Mouse (Mus musculus) neural tube, embryonic 11.5 days (tissue): Measurements from ENCODE around the gene Svep1. TPM values are rescaled to one million over a fixed set of nuclear protein-coding genes. Genes with fewer than 3 reads are reported as not detected.

Source experiments
- ATAC-seq: fragments of 200-750 bp; cut with Nextera tagmentation; 2 replicates; pipeline ENCODE4 v1.8.0; 2017; ENCODE audit warnings: moderate number of reproducible peaks, mild to moderate bottlenecking, moderate TSS enrichment, moderate library complexity; ENCODE audit not compliant: insufficient read depth, low FRiP score, low TSS enrichment
- DNase-seq: peaks from one replicate; pipeline ENCODE4 v3.0.0-alpha.2; 2015; ENCODE audit warnings: low spot score
- H3K27ac ChIP-seq: fragments of 300-500 bp; sonication (generic); 2 replicates; pipeline ENCODE4 v1.5.1; 2014; ENCODE audit warnings: low read depth, mild to moderate bottlenecking, low read length
- H3K27me3 ChIP-seq: fragments of 300-500 bp; sonication (generic); 2 replicates; pipeline ENCODE4 v1.6.1; 2014; ENCODE audit warnings: mild to moderate bottlenecking, low read length, mixed read lengths; ENCODE audit not compliant: control insufficient read depth, insufficient read depth
- H3K36me3 ChIP-seq: fragments of 300-500 bp; sonication (generic); 2 replicates; pipeline ENCODE4 v1.6.1; 2014; ENCODE audit warnings: mild to moderate bottlenecking, low read length, moderate library complexity, mixed read lengths; ENCODE audit not compliant: control insufficient read depth, insufficient read depth
- H3K4me1 ChIP-seq: fragments of 300-500 bp; sonication (generic); 2 replicates; pipeline ENCODE4 v1.6.1; 2014; ENCODE audit warnings: low read length, mixed read lengths; ENCODE audit not compliant: control insufficient read depth, insufficient read depth
- H3K4me2 ChIP-seq: fragments of 300-500 bp; sonication (generic); 2 replicates; pipeline ENCODE4 v1.6.1; 2014; ENCODE audit warnings: low read depth, mild to moderate bottlenecking, moderate library complexity
- H3K4me3 ChIP-seq: fragments of 300-500 bp; sonication (generic); 2 replicates; pipeline ENCODE4 v1.5.1; 2014; ENCODE audit warnings: low read depth, low read length
- H3K9ac ChIP-seq: fragments of 300-500 bp; sonication (generic); 2 replicates; pipeline ENCODE4 v1.6.1; 2014; ENCODE audit warnings: mild to moderate bottlenecking, low read length
- H3K9me3 ChIP-seq: fragments of 300-500 bp; sonication (generic); 2 replicates; pipeline ENCODE4 v1.6.1; 2016; ENCODE audit warnings: low read length; ENCODE audit not compliant: control insufficient read depth
- WGBS: fragments of 180-500 bp; shearing (Covaris S2); extraction: QIAGEN DNeasy Blood & Tissue Kit; methylation state at CpG from one replicate; pipeline ENCODE4 v1.1.7; 2014; 5-methylcytosine and 5-hydroxymethylcytosine counted together
- polyA plus RNA-seq: library from polyadenylated mRNA; unstranded; fragments of >200 nt; fragmentation: Nextera tagmentation; extraction: Ambion mirVana; gene quantifications from 2 replicates; pipeline ENCODE4 v1.2.1, GENCODE M21; 2014

Gene Svep1
- polyA plus RNA-seq, 1 experiment from 2014 or later, result 1.5 TPM

GRCm38 (mm10) chr4:58183897-58184296 is 22.8 kb downstream of the Svep1 start:
- ATAC-seq (no peak), DNase-seq (no peak)
- Histone ChIP-seq H3K4me1 (no peaks in the 10 kb centered on the region), H3K4me3 (no peak overlapping the region), H3K9ac (no peak overlapping the region), H3K27me3 (no peaks in the 10 kb centered on the region), H3K36me3 (no peaks in the 10 kb centered on the region), H3K9me3 (no peaks in the 10 kb centered on the region), H3K27ac (no peak overlapping the region), H3K4me2 (no peak overlapping the region)
- 84% methylated on average over 4 of the region's 4 CpGs for WGBS

DNA sequence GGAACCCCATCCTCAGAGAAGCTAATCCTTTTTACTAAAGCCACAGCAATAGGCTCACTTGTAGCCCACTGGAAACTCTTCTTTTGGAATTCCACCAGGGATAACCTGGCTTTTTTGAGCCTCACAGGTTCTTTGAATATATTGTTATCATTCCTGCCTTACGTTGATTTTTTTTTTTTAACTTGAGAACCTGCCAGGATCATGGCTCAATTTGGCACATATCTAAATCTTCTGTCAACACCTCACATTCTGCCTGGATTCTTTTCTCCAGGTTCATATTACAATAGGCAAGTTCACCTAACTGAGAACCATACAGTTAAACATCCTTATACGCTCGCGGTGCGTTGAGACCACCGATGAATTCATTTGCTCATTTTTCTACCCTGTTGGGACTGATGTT is 28.2 kb downstream of the Svep1 start:
- Histone ChIP-seq H3K27me3 (no peaks in the 10 kb centered on the region), H3K4me3 (no peak overlapping the region)

GRCm38 (mm10) chr4:58177256-58177655 is 29.4 kb downstream of the Svep1 start:
- Histone ChIP-seq H3K4me3 (no peak overlapping the region), H3K4me1 (no peaks in the 10 kb centered on the region), H3K9ac (no peak overlapping the region), H3K36me3 (no peaks in the 10 kb centered on the region), H3K4me2 (no peak overlapping the region), H3K27ac (no peak overlapping the region), H3K27me3 (no peaks in the 10 kb centered on the region), H3K9me3 (no peaks in the 10 kb centered on the region)
- no peak for ATAC-seq
- no peak for DNase-seq
- WGBS, result 90% methylated on average over 15 of the region's 15 CpGs

More for the DNA sequence above, 28.2 kb downstream of the Svep1 start:
- no peaks in the 10 kb centered on the region for H3K9me3 ChIP-seq
- H3K4me1 ChIP-seq, result no peaks in the 10 kb centered on the region
- 83% methylated on average over 6 of the region's 6 CpGs for WGBS
- no peak overlapping the region for H3K27ac ChIP-seq
- DNase-seq (no peak), ATAC-seq (no peak)
- no peak overlapping the region for H3K9ac ChIP-seq
- H3K4me2 ChIP-seq, result no peak overlapping the region
- no peaks in the 10 kb centered on the region for H3K36me3 ChIP-seq

DNA sequence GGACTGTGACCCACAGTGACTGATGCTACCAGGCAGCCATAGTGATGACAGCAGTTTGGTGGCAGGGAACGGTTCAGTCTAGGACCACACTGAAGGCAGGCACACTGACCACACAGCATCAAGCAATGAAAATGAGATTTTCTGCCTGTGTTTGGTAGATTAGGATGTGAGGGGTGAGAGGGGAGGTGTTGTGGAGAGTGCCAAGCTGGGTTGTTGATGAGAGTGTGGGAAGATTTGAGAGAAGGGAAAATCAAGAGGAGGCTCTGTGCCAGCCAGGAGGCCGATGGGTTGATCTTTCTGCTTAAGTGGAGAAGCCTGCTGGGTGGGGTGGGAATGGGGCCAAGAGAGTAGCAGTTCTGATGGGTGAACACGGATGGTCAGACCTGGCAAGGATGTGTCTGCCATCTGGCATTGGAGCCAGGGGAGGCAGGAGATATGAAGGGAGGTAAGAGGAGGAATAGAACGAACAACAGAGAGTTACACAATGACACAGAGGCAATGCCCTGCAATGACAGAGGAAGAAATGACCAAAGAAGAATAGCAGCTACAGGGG is 32.1 kb downstream of the Svep1 start:
- Histone ChIP-seq H3K27ac (no peak overlapping the region), H3K4me3 (no peak overlapping the region), H3K27me3 (no peaks in the 10 kb centered on the region), H3K9ac (no peak overlapping the region), H3K9me3 (no peaks in the 10 kb centered on the region), H3K4me1 (no peaks in the 10 kb centered on the region), H3K36me3 (no peaks in the 10 kb centered on the region), H3K4me2 (no peak overlapping the region)
- 78% methylated on average over 4 of the region's 4 CpGs for WGBS
- DNase-seq (no peak), ATAC-seq (no peak)

DNA sequence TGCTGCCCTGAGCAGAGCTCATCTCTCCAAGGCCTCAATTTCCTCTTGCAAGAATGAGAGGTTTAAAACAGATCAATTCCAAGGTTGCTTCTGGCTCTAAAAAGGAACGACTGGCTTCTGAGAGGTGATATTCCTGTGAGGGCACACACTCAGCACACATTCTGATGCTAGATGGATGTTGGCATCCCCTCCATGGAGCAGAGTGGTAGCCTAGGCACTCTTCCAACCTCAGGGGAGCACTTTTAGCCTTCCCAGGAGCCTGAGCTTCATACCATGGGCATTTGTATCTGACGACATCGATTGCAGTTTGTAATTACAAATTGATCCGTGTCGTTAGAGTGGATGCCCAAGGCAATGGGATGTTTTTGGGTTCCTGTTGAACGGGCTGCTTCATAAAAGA is 33.3 kb downstream of the Svep1 start:
- Histone ChIP-seq H3K9me3 (no peaks in the 10 kb centered on the region), H3K36me3 (no peaks in the 10 kb centered on the region), H3K4me1 (no peaks in the 10 kb centered on the region), H3K27me3 (no peaks in the 10 kb centered on the region), H3K9ac (no peak overlapping the region), H3K4me2 (no peak overlapping the region), H3K27ac (no peak overlapping the region), H3K4me3 (no peak overlapping the region)
- WGBS, result 86% methylated on average over 6 of the region's 6 CpGs
- ATAC-seq (no peak), DNase-seq (no peak)

DNA sequence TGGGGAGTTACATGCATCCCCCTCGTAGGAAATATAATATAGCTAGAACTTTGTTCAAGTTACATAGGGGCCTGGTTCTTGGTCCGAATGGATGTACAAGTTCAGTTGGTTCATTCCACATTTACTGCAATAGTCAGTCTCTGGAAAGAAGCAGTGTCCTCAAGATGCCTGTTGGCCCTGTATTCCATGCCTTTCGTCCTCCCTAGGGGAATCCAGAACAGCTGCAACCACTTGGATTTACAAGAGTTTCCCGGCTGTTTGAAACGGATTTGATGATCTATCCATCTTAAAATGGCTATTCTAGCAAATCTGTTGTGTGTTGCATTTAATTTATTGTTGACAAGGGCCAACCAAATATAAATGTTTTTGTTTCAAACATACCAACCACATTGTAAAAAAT is 36.2 kb downstream of the Svep1 start:
- DNase-seq (no peak), ATAC-seq (no peak)
- Histone ChIP-seq H3K36me3 (no peaks in the 10 kb centered on the region), H3K9ac (no peak overlapping the region), H3K4me2 (no peak overlapping the region), H3K27me3 (no peaks in the 10 kb centered on the region), H3K4me1 (no peaks in the 10 kb centered on the region), H3K9me3 (no peaks in the 10 kb centered on the region), H3K27ac (no peak overlapping the region), H3K4me3 (no peak overlapping the region)
- 69% methylated on average over 5 of the region's 5 CpGs for WGBS

GRCm38 (mm10) chr4:58169918-58170317 is 36.7 kb downstream of the Svep1 start:
- no peak for ATAC-seq
- no peak overlapping the region for H3K4me2 ChIP-seq

GRCm38 (mm10) chr4:58168366-58168765 is 38.3 kb downstream of the Svep1 start:
- Histone ChIP-seq H3K4me2 (no peak overlapping the region), H3K9me3 (no peaks in the 10 kb centered on the region), H3K27me3 (no peaks in the 10 kb centered on the region), H3K4me1 (no peaks in the 10 kb centered on the region), H3K27ac (no peak overlapping the region), H3K36me3 (no peaks in the 10 kb centered on the region), H3K9ac (no peak overlapping the region), H3K4me3 (no peak overlapping the region)
- WGBS, result 87% methylated on average over 5 of the region's 5 CpGs
- ATAC-seq (no peak), DNase-seq (no peak)

More at GRCm38 (mm10) chr4:58169918-58170317, 36.7 kb downstream of the Svep1 start:
- Histone ChIP-seq H3K4me1 (no peaks in the 10 kb centered on the region), H3K9me3 (no peaks in the 10 kb centered on the region), H3K9ac (no peak overlapping the region), H3K36me3 (no peaks in the 10 kb centered on the region), H3K27me3 (no peaks in the 10 kb centered on the region), H3K4me3 (no peak overlapping the region), H3K27ac (no peak overlapping the region)
- WGBS, result 80% methylated on average over 2 of the region's 2 CpGs
- no peak for DNase-seq

- DNase-seq, result no peak
These were observed 40.9 kb downstream of the Svep1 start for GRCm38 (mm10) chr4:58165711-58166110.

More at GRCm38 (mm10) chr4:58165711-58166110, 40.9 kb downstream of the Svep1 start:
- 83% methylated on average over 7 of the region's 7 CpGs for WGBS
- no peaks in the 10 kb centered on the region for H3K4me1 ChIP-seq
- ATAC-seq, result no peak
- H3K9ac ChIP-seq, result no peak overlapping the region
- no peak overlapping the region for H3K4me3 ChIP-seq
- H3K9me3 ChIP-seq, result no peaks in the 10 kb centered on the region
- H3K4me2 ChIP-seq, result no peak overlapping the region
- H3K36me3 ChIP-seq, result no peaks in the 10 kb centered on the region
- H3K27ac ChIP-seq, result no peak overlapping the region
- no peaks in the 10 kb centered on the region for H3K27me3 ChIP-seq
